Mouse (Mus musculus) olfactory bulb, adult 2 months (tissue): ENCODE measurements at regions not wholly inside any gene's neighbourhood (a gene's known extent, or its start where the extent isn't known, plus 50 kb on each side); places are given as distances from the start of the nearest gene placed in this dataset.

ENCODE experiments used
- CTCF ChIP-seq: fragments of 200-500 bp; IDR thresholded peaks from 2 replicates; pipeline ENCODE4 v1.5.1; 2012; ENCODE audit warnings: low read depth, mild to moderate bottlenecking, low read length, moderate library complexity; ENCODE audit not compliant: insufficient read depth
- POLR2A ChIP-seq: fragments of 200-500 bp; IDR thresholded peaks from 2 replicates; pipeline ENCODE4 v1.6.1; 2012; ENCODE audit warnings: mild to moderate bottlenecking, low read depth, low read length, moderate library complexity; ENCODE audit not compliant: insufficient read depth

DNA sequence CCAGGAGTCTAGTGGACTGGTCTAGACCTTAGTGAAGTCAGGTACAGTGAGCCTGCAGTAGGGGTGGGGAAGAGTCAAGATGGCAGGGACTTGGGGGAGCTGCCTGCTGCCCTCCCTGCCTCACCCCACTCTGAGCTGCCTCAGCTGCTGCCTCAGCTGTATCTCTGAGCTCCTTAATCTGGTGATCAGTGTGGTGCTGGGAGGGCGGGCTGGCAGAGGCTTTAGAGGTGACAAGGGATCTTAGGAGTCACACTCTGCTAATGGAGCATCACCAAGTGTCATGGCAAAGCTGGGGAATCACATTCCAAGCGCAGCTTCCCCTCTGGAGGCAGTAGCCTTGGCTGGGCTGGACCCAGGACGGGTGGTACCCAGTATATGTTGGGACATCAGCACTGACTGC lies 61.8 kb upstream of the Polg start:
- TF ChIP-seq POLR2A (no peak), CTCF (peak; percentile 7; the same call in 1 of the 2 replicates)
